Mouse (Mus musculus) gastrocnemius, postnatal 10 days (tissue): ENCODE measurements around the gene Themis. TPM values are rescaled to one million over a fixed set of nuclear protein-coding genes. Genes with fewer than 3 reads are reported as not detected.

Experiments
- DNase-seq: peaks from one replicate; pipeline ENCODE4 v3.0.0; 2021; ENCODE audit warnings: mixed read lengths
- total RNA-seq, 2 experiments: library from RNA; stranded (reverse); gene quantifications; 2 replicates each; pipeline ENCODE4 v1.2.3; 2021

Gene Themis
- total RNA-seq, 2 experiments from 2014 or later: not detected

- DNase-seq: no peak
These were observed 143.9 kb downstream of the Themis start for GRCm38 (mm10) chr10:28811928-28812570.

- DNase-seq: no peak
These were observed 144.4 kb downstream of the Themis start for GRCm38 (mm10) chr10:28812571-28812936.

DNA sequence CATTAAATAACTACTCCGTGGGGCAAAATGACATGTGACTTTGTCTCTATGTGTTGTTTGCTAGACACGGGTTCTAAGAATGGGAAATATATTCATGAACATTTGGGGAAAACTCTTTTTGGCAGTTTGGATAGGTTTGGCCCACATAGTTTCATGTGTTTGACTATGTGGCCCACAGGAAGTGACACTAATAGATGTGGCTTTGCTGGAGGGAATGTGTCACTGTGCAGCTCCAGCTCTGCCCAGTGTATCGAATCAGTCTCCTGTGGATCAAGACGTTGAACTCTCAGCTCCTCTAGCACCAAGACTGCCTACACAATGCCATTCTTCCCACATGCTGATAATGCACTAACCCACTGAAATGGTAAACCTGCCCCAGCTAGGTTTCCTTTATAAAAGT is 148.0 kb downstream of the Themis start:
- no peak for DNase-seq

- DNase-seq: no peak
These were observed 154.2 kb downstream of the Themis start for GRCm38 (mm10) chr10:28822320-28822719.

GRCm38 (mm10) chr10:28842605-28843004 is 174.4 kb downstream of the Themis start:
- DNase-seq: no peak

DNA sequence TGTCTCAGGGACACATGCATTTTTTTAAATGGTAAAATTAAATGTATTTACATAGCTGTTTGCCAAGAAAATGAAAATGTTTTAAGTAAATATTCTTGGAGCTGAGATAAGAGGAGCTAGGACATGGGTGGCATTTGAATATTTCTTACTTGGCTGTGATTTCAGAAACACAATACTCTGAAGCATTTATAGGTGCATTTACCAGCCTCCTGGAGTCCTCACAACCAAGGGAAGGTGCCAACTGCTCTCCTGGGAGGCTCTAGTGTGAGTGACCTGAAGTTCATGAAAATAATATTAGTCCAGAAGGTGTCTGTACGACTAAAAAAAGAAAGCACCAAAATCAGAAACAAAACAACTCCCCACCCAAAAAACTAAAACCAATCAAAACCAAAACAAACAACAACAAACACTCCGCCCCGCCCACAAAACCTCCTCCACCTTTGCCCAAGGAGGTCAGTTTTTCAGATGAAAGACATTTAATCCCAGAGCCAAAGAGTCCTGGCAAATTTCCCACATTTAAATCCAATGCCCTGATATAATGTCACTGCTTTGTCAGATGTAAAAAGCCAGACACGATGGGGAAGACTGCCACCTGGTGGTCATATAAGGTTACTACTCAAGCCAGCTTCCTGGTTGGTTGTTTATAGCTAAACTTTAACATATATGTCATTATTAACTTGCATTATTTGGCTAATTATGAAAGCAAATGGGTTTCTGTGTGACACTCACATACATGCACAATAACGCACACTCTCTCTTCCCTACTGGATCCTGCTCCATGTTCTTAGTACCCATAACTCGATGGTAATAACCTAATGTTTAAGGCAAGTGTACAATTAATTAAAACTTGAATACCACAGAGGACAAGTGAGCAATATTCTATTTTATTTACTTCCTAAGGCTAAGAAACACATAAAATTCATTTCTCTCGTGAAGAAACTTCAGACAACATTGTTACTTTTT is 175.9 kb downstream of the Themis start:
- DNase-seq: peak; percentile 12

DNA sequence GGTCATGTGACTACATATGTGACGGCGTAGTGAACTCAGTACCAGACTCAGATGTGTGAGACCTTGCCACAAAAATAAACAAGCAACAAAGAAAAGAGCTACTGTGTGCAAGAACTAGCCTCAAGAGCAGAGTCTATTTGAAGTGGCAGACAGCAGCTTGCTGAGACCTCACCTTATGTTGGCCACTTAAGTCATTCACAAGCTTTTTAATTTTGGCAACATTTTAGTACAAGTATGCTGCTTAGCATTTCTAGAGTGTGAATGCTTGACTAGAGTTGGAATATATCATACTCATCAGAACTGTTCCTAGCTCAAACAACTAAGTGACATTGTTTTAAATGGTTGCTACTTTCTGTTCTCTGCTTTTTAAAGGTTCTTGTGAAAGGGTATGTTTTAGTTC is 188.0 kb downstream of the Themis start:
- DNase-seq: no peak

DNA sequence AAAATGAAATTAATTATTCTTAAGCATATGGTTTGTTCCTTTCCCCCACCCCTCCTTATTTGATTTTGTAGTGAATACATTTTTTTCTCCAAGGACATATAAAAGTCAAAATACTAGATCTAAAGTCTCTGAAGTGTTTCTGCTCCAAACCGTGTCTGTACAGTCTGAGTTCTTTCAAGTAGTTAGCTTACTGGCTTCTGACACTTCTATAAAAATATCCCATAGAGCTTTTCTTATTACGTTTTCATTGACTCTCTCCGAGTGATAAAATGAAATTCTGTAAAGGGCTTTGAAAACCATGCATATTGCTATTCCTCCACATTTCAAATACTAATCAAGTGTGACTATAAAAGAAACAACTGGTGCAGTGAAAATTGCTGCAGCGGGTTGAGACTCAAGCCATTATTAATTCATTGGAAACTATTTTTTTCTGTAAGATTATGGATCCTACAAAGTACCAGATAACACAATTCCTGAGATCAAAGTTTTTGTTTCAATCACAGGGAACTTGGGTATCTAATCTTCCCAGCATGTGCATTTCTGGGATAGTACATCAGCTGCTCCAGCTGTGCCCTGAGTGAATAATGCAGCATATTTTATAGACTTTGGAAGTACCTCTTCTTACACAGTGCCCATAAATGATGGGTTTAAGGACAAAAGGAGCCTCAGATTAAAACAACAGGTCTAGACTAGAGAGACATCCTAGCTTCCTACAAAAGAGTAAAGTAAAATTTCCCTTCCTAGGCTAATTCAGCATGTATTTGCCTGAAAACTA is 202.6 kb downstream of the Themis start:
- DNase-seq: no peak

DNA sequence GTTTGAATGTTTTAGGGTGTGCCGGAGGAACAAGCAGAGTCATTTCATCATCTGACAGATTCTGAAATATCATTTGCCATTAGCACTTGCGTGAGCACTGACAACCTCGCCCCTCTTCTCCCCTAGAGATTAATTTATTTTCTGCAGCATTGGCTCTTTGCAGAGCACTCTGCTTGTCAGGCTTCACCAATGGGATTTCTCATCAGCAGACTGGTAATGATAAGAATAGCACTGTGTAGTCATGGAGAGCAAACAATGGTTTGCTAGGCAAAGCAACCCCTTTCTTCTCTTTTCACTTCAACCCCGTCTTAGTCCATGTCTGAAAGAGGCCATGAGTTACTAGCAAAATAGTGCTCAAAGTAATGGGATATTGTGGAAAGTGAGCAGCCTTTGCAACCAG is 206.4 kb downstream of the Themis start:
- DNase-seq: no peak

GRCm38 (mm10) chr10:28887643-28888042 is 219.5 kb downstream of the Themis start:
- DNase-seq: no peak

DNA sequence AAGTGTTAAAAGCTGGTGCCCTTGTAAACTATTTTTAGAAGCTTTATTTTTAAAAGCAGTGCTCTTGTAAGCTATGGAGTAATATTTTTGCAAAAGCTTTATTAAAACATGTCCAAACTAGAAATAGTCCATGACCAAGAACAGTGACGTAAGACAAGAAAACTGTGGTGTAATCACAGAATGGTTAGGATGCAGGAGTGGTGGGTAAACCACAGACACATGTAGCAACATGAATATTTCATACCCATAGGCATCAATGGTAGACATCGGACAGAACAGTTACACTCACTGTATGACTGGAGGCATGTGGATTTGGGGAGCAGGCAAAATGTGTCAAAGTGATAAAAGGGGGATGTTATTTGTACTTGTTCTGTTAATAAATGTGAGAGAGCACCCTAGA is 222.7 kb downstream of the Themis start:
- no peak for DNase-seq

- no peak for DNase-seq
These were observed 230.2 kb downstream of the Themis start for GRCm38 (mm10) chr10:28898351-28898750.
